Mouse (Mus musculus) erythroblast, embryonic 14.5 days (primary cell): Measurements from ENCODE around the gene Akap6.

Source experiments
- GATA1 ChIP-seq: IDR thresholded peaks from 2 replicates; pipeline ENCODE4 v1.6.1; 2012; ENCODE audit warnings: low read length, inconsistent platforms, mixed read lengths
- TAL1 ChIP-seq: IDR thresholded peaks from 3 replicates; pipeline ENCODE4 v1.6.1; 2012; ENCODE audit warnings: low read length, inconsistent platforms, mixed read lengths

- TF ChIP-seq TAL1 = no peak
- TF ChIP-seq GATA1 = no peak
Observed at GRCm38 (mm10) chr12:52934989-52935388, 235.8 kb downstream of the Akap6 start.
